Mouse (Mus musculus): ENCODE data around the gene Nudcd2.
"Not testable (repeated sequence)": the region's sequence is repeated elsewhere in the genome, so short reads cannot be mapped to it uniquely, and the experiment has no call there.

Nudcd2 gene

GRCm38 (mm10) chr11:40733339-40734174 is at the start of gene Nudcd2, which contains the start of gene Hmmr:
Gene Nudcd2 (plus strand): TSS chr11:40733667.
Gene Hmmr (minus strand): TSS chr11:40733422.
- peak; percentile 92 to 98 for DNase-seq (ENCODE audit: low spot score in 2 of 2)

GRCm38 (mm10) chr11:40690444-40691127 is 42.9 kb upstream of the Nudcd2 start:
- no peak for DNase-seq (ENCODE audit: low spot score in 2 of 2)

DNA sequence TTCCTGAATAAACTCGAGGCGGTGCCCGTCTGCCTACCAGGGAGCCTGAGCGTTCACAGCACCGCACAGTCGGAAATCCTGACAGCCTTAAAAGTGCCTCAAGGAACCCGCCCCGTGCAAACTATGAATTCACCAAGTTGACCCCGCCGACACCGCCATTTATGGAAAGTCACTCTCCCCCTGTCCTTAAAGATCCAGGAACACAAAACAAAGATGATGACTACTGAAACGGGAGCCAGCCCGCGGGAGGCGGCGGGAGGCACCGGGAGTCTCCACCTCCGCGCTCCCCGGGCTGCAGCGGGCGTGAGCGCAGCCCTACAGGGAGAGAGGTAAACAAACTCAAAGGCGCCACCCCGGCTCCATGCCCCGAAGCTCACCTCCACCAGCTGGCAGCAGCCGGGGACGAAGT is 41.4 kb upstream of the Nudcd2 start:
- peak in 1 of 2 experiments; percentile 41 for DNase-seq (ENCODE audit: low spot score in 2 of 2)

DNA sequence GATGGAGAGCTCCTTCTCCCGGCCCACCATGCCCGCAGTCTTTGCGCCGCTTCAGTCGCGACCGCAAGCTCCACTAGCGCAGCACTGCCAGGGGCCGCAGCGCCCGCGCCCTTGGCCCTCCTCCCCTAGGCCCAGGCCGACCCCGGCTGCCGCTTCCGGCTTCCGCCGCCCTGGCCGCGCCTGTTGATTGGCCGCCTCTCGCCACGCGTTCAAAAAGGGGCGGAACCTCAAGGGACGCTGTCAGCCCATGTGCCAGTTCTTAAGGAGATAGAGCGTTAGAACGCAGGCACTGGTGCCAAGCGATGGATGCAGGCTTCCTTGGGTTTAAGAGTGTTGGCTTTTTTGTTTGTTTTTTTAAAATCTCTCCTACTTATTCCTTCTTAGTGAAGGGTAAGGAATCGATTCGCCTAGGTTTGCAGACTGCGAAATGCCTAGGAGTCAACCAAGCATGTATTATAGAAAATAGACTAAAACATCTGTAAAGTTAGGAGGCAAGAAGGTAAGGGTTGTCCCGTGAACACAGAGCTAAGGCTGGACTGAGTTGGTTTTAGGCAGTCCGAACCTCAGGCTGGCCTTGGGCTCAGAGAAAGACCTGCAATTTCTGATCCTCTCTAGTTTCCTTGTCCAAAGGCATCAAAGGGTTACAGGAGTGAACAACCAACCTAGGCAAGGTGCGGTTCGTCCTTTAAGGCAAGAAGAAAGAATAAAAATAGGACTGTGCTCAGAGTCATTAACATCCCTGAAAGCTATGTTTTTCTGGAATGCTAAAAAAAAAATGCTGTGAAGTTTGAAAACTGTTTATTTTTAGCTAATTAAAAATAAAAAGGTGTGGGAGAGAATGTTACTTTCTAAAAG is 40.7 kb upstream of the Nudcd2 start:
- peak; percentile 94 for DNase-seq (ENCODE audit: low spot score in 2 of 2)

- DNase-seq (ENCODE audit: low spot score in 2 of 2) = peak; percentile 47 to 65
Observed at GRCm38 (mm10) chr11:40693366-40693951, 40.0 kb upstream of the Nudcd2 start.

- peak; percentile 35 to 73 for DNase-seq (ENCODE audit: low spot score in 2 of 2)
Observed at GRCm38 (mm10) chr11:40694311-40695087, 39.0 kb upstream of the Nudcd2 start.

- no peak for DNase-seq (ENCODE audit: low spot score in 2 of 2)
Observed at GRCm38 (mm10) chr11:40695103-40695502, 38.4 kb upstream of the Nudcd2 start, which contains the start of gene Mat2b. Gene Mat2b (minus strand): TSS chr11:40695203.

- DNase-seq (ENCODE audit: low spot score in 2 of 2) = not testable (repeated sequence)
Observed at GRCm38 (mm10) chr11:40709899-40710298, 23.6 kb upstream of the Nudcd2 start.

DNA sequence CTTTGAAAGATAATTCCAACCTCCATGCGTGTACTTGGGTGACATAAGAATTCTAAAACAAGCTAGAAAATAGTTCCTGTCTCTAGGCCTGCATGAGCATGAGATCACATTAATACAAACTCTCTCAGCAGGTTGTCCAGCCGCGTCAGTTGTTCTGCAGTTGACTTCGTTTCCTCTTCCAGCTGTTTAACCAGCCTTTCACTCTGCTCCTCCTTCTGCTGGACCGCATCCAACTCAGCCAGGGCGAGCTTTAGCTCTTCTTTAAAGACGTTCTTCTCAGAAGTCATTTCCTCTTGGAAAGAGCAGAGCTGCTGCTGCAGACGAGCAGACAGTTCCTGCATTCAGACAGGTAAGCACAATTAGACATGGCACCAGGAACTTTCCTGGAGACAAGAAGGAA is 19.6 kb upstream of the Nudcd2 start:
- DNase-seq (ENCODE audit: low spot score in 2 of 2) = no peak

GRCm38 (mm10) chr11:40715524-40715923 is 17.9 kb upstream of the Nudcd2 start:
- peak in 1 of 2 experiments; percentile 32 for DNase-seq (ENCODE audit: low spot score in 2 of 2)

- DNase-seq (ENCODE audit: low spot score in 2 of 2) = no peak
Observed at GRCm38 (mm10) chr11:40718324-40718723, 15.1 kb upstream of the Nudcd2 start.

GRCm38 (mm10) chr11:40732997-40733338 is 499 bp upstream of the Nudcd2 start:
- no peak for DNase-seq (ENCODE audit: low spot score in 2 of 2)

DNA sequence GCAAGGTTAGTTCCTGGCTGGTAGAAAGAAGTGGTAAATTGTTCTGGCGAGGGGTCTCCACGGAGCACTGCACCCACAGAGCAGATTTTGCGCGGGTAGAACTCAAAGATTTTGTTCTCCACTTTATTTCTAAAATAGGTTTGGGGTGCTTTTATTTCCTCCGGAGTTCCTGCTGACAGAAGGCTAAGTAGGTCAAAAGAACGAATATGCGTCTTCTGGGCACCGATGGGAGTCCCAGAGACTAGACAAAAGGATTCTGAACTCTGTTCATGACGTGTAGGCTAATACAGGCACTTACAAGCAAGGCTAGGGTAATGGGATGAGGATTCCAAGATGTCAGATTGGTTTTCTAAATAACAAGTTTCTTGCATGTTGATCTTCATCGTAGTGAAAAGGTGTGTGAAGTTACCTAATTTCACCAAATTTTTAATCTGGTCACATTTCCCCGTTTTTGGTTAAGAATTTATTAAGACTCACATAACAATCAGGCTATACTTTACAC is 835 bp downstream of the Nudcd2 start:
- no peak for DNase-seq (ENCODE audit: low spot score in 2 of 2)

DNA sequence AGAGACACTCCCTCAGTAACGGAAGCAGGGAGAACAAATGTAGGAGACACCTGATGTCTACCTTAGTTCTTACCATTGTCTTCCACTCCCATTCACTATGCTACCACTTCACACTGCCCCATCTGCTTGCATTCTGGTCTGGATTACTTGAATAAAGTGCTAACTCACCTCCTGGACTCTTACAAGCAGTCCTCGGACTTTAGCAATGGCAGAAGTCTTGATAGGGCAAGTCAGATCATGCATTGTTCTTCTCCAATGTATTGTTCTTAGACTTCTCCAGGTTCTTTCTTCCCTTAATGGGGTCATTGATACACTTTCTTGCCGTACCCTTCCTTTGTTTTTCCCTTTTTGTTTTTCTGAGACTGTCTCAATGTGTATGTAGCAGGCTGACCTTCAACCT is 3.9 kb downstream of the Nudcd2 start:
- no peak for DNase-seq (ENCODE audit: low spot score in 2 of 2)

DNA sequence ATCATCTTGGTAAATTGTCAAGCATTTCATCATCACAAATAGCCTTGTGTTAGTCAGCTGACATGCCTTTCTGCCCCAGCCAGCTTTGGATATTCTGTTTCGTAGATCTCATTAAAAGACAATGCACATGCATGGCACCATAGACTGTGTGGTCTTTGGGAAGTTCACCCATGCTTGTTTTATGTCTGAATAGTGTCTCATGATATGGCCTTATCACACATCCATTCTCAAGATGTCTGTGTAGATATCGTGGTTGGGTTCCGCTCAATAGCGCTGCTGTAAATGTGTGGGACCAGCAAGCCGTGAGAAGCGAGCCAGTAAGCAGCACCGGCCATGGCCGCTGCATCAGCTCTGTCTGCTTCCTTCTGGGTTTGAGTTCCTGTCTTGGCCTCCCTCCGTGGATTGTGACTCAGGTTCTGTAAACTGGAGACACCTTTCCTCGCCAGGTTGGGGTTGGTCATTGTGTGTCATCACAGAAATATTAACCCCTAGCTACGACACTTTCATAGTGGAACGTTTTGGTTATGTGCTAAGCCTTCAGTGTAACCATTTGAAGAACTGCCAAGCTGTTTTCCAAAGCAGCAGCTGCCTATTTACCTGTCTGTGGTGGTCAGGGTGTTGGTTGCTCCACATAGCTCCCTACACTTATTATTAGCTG is 8.3 kb downstream of the Nudcd2 start:
- no peak for DNase-seq (ENCODE audit: low spot score in 2 of 2)

DNA sequence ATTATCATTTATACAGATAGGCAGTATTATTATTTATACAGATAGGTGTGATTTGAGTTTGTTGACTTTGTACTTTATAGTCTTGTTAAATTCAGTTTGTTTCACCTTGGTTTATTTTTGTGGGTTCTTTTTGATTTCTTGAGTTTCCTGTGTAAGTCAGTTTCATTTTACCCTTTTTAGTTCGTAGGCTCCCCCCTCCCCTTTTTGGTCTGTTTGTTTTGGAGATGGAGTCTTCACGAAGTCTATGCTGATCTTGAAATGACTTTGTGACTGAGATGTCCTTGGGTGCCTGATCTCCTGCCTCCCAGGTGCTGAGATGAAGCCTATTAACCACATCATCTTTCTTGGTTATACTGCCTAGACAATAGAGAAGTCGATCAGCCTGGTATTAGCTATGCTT is 10.9 kb downstream of the Nudcd2 start:
- no peak for DNase-seq (ENCODE audit: low spot score in 2 of 2)

DNA sequence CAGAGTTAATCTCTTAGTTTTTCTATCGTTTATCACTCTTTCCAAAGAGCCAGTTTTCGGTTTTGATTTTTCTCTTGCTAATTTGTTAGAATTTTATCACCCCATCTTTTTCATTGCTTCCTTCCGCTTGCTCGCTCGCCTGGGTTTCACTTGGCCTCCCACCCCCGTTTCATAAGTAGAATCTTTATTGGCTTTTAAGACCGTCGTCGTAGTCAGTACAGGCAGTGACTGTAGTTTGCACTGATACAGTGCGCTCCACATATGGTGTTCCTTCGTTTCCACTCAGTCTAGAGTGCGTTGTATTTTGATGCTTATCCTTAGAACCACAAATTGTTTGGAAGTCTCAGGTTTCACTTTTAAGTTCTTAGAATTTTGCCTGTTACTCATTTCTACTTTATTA is 12.9 kb downstream of the Nudcd2 start:
- DNase-seq (ENCODE audit: low spot score in 2 of 2) = no peak

DNA sequence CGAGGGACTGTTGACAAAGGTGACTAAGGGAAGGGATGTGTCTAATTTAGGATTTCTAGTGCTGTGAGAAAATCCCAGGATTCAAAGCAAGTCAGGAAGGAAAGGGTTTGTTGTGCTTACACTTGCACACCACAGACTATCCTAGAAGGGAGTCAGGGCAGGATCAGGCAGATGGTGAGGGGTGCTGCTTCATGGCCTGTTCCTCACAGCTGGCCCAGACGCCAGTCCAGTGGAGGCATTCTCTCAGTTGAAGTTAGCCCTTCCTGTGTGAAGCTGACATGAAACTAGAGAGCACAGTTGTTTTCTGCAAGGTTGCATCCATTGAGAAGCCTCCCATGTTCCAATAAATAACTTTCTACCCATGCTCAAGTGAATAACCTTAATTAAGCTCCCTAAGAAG is 14.2 kb downstream of the Nudcd2 start:
- no peak for DNase-seq (ENCODE audit: low spot score in 2 of 2)

DNA sequence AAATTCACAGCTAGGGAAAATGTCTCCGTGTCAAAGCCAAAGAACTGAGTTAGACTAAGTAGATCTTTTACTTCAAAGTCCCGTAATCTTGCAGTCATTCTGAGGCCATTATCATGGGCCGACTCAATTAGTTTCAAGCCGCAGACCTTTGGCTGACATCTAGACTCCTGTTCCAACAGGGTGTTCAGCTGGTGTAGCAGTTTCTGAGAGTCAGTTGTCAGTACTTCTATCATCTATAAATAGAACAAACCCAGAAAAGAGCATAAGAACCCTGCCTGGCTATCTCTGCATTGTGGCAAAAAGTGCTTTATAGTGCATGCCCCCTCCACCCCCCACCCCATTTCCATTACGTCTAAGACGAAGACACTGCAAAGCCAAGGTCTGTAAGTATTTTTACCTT is 20.4 kb downstream of the Nudcd2 start:
- DNase-seq (ENCODE audit: low spot score in 2 of 2) = no peak

- no peak for DNase-seq (ENCODE audit: low spot score in 2 of 2)
Observed at GRCm38 (mm10) chr11:40754664-40755107, 21.2 kb downstream of the Nudcd2 start.
